Mouse (Mus musculus) common myeloid progenitor, adult 5-6 weeks (primary cell): ENCODE results near the gene Far1. TPM values are rescaled to one million over a fixed set of nuclear protein-coding genes. Genes with fewer than 3 reads are reported as not detected.

Experiments
- ATAC-seq: replicated peaks from 2 replicates; pipeline ENCODE4 v1.8.0; 2016; ENCODE audit warnings: low read depth, mild to moderate bottlenecking, moderate TSS enrichment, inconsistent platforms; ENCODE audit not compliant: poor library complexity, severe bottlenecking
- total RNA-seq: library from RNA; stranded (forward); fragments of 200-1000, 187-1606 nt; gene quantifications from 2 replicates; pipeline ENCODE4 v1.2.3, GENCODE M21; 2017

The Far1 gene
- total RNA-seq, 1 experiment from 2014 or later: 121 TPM

DNA sequence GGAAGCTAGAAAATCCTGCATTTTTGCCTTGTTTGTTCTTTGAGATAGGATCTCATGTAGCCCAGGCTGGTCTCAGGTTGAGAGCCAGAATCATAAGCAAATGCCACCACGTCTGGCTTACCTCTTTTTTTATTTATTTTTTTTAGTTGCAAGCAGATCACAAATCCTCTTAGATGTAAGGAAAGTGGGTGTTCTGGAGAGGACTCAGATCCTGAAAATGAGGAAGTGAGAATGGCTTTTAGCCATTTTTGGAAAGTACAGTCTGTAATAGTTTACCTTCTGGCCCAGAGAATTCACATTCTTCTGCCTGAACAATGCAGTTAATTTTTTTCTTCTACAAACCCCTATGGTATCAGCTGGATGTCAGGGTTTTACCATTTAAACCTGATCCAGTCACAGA, 42.5 kb downstream of the Far1 start:
- ATAC-seq: peak; percentile 42; the same call in 1 of the 2 replicates

- ATAC-seq: no peak
These were observed 53.3 kb downstream of the Far1 start for GRCm38 (mm10) chr7:113566892-113567291.

GRCm38 (mm10) chr7:113571121-113571520, 57.5 kb downstream of the Far1 start:
- no peak for ATAC-seq

DNA sequence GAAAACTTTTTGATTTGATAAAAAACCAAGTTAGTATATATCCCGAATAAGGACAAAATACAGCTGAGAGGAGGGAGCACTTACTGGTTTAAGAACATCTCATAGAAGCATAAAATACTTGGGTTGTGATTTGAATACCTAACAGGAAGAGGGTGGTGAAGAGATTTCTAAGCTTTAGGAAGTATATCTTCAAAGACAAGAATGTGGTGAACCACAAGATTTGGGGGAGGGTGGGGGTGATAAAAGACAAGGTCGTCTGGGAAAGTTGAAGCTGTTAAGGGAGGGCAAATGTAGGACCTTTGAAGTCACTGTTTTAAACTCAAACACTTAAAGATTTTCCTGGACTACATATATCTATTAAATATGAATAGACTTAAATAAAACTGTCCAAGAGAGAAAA, 59.1 kb downstream of the Far1 start:
- peak; percentile 39; the same call in 1 of the 2 replicates for ATAC-seq

- no peak for ATAC-seq
These were observed 68.5 kb downstream of the Far1 start for GRCm38 (mm10) chr7:113582111-113582510.

- ATAC-seq: no peak
These were observed 75.6 kb downstream of the Far1 start for GRCm38 (mm10) chr7:113589211-113589610.

- no peak for ATAC-seq
These were observed 76.7 kb downstream of the Far1 start for GRCm38 (mm10) chr7:113590330-113590729.

- ATAC-seq: no peak
These were observed 77.5 kb downstream of the Far1 start for GRCm38 (mm10) chr7:113591084-113591483.

DNA sequence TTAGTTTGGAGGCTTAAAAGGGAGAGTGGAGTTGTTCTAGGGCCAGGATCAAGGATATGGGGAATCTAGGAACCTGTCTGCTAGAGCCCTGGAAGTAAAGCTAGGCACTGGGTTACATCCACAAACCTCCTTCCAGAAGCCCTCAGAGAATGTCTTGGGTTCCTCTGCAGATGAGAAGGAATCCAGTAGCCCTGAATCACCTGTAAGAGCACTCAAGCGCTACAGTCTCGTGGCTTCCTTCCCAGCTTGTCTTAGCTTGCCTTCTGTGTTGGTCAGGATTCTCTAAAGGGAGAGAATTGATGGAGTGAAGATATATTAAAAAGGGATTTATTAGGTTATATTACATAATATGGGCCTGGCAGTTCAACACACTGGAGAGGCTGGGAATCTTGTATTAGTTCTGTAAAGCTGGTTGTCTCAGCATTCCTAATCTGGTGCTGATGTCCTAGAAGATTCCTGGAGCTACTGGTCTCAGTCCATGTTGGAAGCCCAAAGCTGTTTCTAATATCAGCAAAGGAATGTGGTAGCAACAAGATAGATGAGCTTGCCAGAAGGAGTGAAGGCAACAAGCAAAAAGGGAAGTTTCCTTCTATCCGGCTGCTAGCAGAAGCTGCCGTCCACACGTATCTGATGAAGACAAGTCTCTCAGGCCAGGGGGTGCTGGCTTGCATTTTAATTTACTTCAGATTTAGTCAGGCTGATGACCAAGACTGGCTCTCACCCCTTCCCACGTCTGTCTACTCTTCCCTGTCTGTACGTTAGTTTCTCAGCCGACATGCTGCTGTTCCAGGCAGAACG, 78.1 kb downstream of the Far1 start:
- ATAC-seq: peak; percentile 67

- no peak for ATAC-seq
These were observed 79.1 kb downstream of the Far1 start for GRCm38 (mm10) chr7:113592696-113593095.

DNA sequence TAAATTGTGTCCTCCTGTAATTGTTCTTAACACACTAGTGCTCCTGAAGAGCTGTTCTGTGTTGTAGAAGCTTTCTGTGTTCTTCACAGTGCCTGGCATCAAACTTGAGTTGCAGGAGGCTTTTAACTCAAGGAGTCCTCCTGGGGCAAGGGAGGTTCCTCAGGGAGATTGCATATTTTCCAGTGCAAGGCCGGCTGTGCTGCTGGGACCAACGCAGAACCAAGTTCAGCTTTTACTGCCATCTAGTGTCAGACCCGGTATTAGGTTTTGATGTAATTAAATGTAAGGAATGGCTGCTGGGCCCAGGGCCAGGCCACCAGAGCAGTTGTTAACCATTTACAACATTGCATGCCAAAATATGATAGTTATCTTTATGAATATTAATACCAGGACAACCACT, 80.7 kb downstream of the Far1 start:
- peak; percentile 88 for ATAC-seq

DNA sequence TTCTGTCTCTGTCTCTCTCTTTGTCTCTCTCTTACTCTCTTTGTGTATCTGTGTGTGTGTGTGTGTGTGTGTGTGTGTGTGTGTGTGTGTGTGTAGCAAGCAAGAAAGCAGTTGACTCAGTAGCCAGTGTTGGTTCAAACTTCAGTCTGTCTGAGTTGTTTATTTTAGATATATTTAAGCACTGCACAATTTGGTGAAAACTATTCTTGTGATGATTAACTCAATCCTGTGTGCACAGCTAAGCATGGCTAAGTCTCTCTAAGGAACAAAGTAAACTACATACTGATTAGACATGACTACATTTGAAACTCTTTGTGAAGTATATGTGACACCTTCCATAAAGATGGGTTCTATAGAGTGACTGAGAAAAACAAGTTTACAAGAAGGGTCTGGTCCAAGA, 83.6 kb downstream of the Far1 start:
- no peak for ATAC-seq

- no peak for ATAC-seq
These were observed 88.2 kb downstream of the Far1 start for GRCm38 (mm10) chr7:113601803-113602202.

- ATAC-seq: no peak
These were observed 94.3 kb downstream of the Far1 start for GRCm38 (mm10) chr7:113607928-113608327.

DNA sequence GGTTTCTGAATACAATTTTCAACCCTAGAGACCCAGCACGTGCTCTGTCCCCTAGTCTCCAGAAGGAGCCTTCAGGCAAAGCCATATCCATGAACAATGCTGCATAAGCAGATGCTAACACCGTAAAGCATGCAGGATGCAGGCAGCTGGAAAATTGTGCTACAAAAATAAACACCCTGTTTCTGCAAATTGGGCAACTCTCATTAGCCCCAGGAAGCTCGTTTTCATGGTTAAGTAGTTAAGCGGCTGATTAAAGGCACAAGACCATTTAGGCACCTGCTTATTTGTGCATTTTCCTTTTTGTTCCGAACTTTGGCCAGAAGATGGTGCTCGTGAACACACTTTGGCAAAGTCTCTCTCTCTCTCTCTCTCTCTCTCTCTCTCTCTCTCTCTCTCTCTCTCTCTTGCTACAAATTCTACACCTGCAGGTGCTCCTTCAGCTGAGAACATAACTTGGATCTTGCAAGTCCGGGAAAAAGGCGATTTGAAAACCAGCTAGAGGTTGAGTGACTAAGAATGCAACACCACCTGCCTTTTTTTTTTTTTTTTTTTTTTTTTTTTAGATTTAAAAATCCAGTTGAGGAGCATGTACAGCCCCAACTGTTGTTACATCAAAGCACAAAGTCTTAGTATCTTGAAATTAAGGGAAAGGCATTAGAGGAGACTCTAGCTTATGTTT, 95.5 kb downstream of the Far1 start:
- peak; percentile 74 for ATAC-seq

DNA sequence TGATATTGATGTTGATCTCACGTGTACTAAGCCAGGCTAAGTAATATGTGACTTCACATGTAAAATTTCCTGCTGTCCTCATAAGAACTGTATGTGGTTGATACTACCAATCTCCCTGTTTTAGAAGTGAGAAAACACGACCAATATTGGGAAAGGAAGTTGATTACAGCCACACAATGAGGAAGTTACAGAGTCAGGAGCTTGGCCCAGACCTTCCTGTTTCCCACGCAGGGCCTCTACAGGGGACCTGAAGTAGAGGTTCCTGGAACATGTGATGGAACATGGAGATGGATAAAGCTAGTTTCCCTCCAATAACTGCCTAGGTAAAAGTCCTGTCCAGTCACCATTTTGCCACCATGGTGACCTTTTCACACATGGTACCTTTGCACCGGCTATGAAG, 99.0 kb downstream of the Far1 start:
- peak; percentile 80 for ATAC-seq

DNA sequence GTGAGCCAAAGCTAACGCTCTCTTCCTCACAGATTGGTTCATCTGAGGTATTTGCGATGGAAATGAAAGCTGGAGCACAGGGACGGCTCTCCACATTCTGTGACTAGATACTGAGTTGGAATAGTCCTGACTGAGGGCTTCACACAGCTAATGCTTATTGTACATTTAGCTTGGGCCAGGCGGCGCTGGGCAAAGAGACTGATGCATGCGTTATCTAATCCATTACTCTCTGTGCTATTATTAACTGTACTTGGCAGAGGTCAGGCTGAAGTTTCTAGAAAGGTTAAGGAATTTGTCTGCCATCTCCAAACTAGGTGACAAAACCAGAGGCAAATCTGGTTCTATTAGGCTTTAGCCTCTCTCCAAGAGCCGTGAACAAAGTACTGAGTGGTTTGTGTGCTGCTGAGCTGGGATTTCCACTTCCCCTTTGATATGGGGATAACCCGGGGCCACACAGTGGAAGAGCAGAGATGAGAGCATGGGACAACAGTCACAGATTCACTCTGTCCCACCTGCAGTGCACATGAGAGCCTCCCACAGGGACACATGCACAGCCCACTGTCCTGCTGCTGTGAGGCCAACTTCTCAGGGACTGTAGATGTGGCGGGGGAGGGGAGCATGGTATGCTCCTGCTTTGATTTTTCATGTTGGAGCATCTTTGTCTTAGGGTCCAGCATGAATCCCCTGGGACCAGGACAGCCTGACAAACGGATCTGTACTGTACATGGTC, 100.7 kb downstream of the Far1 start:
- ATAC-seq: no peak

- no peak for ATAC-seq
These were observed 105.5 kb downstream of the Far1 start for GRCm38 (mm10) chr7:113619166-113619565.

GRCm38 (mm10) chr7:113619768-113620167, 106.1 kb downstream of the Far1 start:
- no peak for ATAC-seq
